Mouse (Mus musculus) spleen, adult 18-20 months (tissue): ENCODE data around the gene Tln1.
"Not testable (repeated sequence)": the region's sequence is repeated elsewhere in the genome, so short reads cannot be mapped to it uniquely, and the experiment has no call there.

Experiments
- DNase-seq, 2 experiments: peaks; one replicate each; pipeline ENCODE4 v3.0.0; 2022; ENCODE audit warnings: mixed read lengths in 2 of 2

Tln1 gene

DNA sequence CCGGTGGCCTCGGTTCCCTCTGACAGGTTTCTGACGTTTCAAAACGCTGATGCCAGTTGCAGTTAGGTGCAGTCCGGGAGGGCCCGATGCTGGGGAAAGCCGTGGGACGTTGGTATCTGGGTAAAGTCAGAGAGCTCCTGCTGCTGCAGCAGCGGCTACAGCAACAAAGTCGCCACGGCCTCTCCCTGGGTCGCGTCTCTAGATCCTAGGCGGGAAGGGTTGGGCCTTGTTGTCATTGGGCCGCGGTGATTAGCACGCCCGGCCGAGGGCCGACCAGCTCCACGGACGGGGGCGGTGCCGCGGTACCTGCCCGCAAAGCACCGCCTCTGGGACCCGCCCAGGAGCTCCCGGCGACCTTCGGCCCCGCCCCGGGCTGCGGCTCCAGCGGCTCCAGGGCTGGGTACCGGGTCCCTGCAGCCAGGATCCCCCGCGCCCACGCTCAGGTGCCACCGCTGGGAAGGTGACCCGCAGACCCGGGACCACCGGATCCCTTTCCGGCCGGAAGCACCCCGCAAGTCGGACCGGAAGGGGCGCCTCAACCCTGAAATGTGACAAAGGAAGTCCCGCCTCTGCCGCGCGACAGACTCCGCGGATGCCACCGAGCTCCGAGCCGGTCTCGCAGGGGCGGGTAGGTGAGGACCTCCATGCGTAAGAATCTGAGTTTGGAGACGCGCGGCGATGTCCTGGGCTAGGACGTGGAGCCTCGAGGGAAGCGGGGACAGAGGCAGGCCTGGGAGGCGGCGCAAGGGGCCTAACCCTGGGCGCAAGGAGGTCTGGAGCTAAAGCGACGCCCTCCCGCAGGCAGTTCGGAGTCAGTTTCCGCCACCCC is 16.1 kb upstream of the Tln1 start, which contains the start of the genes Rgp1 and Gba2:
Gene Rgp1, plus strand, starts transcription at position 340 of the 829 bp plus-strand sequence.
Gene Gba2, minus strand, starts transcription at position 498 of the 829 bp plus-strand sequence.
- peak; percentile 79 to 87 for DNase-seq

DNA sequence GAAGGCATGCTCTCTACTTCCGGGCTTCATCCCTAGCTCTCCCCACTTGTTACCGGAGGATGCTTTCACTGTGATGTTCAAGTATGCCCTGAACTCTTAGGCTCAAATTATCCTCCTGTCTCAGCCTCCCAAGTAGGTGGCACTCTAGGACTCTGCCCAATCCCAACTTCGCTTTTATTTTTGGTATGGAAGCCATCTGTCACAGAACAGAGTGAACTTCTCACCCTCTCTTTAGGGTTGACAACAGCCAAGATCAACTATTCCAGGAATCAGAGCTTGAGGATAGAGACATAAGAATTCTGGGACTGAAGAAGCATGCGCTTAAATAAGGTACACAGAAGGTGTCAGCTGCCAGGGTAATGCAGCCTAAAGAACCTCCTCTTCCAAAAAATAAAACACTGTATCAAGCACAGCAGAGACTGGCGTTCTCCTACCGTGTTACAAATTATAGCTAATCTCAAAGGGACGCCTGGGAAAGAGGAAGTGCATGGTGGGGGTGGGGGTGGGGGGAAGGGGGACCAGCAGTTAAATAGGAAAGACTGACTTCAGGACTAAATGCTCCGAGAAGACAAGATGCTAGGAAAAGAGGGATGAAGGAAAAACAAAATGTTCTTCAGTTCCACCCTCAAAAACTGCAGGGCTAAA is 14.9 kb upstream of the Tln1 start:
- no peak for DNase-seq

DNA sequence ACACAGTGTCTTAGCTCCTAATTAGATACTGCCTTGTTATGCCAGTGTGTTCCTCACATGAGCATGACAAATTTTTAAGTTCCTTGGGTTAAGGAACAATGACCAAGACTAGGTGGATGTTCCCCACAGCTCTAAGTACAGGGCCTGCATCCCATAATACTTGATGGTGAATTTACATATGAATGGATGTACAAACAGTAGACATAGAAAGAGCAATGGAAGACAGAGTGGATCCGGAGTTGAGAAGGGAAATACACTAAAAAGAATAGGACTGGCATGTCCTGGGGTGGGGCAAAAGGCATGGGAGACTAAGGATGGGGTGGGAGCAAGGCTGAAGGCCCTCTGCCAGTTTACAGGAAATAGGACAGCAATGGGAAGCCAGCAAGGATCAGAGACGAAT is 12.9 kb upstream of the Tln1 start:
- DNase-seq: no peak

DNA sequence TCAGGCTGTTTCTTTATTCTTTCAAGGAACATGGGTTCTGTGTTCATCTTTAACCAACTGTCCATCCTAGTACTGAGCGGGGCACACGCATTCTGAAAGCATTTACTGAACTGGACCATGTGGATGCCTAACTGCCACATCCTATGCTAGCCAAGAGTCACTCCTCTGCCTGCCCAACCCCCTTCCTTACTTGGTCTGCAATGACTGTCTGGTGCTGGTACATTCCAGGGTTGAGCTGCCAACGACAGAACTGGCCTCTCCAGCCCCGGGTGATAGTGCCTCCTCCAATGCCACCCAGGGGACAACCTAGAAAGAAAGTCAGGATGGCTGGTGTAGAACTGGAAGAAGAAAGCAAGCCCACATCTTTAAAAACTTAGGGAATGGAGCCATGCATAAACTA is 11.1 kb upstream of the Tln1 start:
- no peak for DNase-seq

DNA sequence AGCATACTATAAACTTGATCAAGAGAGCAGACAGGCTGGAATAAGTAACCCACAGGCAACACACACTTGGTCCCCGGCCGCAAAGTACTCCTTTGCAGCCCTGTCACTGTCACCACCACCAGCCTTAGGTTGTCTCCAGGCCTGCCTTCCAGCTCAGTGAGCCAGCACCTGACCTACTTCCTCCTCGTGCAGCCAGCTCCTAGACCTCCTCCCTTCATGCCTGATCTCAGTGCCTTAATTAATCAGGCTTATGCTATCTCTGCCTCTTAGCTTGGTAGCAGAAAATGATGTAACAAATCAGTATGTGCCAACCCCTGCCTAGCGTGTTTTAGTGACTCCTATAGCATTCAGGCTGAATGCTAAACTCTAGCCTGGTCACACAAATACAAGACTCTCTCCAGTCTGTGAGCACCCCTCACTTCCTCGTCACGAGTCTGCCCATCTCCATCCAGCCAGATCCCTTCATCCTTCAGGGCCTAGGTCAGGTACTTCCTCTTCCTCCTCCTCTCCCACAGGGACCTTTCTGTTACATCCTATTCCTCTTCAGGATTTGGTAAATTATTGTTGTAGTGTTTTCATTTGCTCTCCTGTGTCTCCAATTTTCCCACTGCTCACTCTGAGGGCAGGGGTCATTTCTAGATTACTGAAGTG is 9.0 kb upstream of the Tln1 start:
- DNase-seq: no peak

DNA sequence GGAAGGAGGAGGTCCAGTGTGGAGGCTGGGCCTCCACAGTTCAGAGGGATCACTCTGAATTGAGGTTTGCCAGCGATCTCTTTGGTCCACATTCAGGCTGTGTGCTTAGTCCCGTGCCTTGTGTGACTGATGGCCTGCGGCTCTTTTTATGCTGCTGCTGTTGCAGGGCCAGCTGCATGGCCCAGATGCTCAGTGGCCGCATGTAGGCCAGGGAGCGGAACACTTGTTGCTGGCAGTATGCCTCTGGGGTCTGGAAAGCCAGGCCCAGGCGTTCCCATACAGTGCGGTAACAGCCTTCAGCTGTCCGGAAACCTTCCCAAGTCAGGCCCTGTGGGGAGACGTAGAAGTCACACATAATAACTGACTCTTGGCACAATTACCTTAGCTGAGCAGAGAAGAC is 4.6 kb upstream of the Tln1 start:
- DNase-seq: no peak

DNA sequence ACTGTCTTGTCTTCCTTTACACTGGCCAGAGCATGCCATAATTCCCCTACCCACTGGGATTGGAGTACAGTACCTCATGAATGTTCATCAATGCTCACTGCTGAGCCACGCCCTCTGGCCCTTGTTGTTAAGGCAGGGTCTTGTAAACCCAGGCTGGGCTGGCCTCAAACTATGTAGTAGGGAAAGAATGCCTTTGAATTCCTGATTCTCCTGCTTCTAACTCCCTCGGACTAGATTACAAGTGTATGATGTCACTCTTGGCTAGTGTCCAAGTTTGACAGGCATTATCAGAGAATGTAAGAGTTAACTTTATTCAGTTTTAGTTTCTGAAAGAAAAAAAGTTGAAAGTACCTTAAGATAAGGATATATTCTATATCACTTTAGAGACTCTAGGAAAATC is 1.7 kb upstream of the Tln1 start:
- DNase-seq: no peak

DNA sequence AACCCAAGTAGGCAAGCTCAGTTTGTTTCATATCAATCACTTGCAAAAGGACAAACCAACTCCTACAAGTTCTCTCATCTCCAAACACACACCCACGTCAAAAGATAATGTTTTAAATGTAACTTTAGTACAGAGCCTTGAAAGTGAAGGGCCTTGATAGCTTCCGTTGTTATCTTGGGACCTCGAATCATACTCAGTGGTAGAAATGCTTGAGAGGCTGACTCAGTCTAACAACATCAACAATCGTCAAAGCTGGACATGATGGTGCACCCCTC is 1.0 kb upstream of the Tln1 start:
- no peak for DNase-seq

DNA sequence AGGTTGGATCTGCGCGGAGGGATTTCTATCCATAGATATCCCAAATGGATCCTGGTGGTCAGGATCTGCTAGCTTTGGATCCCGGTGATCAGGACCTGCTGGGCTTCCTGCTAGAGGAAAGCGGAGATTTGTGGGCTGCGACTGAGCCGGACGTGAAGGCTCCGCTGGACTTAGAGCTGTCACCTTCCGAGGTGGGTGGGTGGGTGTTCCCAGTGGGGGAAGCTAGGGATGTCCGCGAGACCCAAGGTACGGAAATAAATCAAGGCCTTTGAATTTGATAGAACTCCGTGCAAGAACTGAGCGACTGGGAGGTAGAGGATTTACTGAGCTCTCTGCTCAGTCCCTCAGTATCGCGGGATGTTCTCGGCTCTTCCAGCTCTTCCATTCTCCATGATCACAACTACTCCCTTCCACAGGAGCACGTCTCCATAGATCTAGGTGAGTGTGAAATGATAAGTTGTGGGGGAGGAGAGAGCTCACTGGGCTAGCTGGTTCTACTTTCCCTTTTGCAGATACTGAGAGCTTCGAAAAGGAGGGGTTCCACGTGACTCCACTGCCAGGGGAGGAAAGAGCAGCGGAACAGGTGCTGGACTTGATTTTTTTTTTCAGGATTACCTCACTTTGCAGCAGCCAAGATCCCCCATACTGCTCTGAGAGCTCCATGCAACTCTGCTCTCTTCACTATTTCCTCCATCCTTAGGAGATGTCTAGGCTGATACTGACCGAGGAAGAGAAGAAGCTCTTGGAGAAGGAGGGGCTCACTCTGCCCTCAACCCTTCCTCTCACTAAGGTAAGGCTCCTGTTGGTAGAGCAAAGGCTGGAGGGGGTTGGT is 494 bp upstream of the Tln1 start:
- DNase-seq: no peak

DNA sequence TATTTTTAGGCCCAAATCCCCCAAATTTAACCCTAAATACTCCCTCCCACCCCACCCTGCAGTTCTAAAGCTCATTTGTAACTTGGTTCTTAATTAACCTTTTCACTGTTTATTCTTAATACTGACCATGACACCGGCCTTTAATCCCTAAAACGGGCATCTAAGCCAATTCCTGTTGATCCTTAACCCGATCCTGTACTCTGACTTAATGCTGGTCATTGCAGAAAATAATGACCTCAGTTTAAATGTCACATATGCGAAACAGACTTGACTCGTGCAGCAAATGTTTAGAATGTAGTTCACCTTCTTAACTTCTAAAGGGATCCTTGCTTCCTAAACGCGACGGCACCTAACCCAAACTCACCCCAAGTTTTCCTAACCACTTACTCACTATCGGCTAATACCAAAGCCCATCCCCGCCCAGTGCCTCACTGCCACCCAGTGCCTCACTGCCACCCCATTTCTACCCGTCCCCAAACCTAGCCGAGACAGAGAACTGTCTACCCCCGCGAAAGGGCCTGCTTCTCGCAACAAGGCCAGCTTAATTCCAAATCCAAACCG is 975 bp downstream of the Tln1 start:
- no peak for DNase-seq

DNA sequence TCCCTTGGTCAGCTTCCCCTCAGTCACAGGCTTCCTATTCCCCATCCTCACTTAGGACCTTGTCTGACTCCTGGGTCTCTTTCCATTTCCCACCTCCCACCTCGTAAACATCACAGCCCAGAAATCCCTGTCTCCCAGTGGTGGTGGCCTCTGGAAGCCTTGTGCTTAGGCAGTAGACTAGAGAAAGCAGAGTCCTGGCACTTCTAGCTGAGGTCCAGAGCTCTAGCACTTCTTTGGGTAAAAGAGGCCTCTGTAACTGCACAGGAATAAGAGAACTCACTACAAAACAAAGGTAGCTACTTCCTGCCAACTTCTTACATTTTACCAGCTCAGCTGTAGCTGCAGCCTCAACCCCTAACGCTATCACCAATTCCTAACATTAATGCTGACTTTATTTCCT is 1.5 kb downstream of the Tln1 start:
- peak in 1 of 2 experiments; percentile 17 for DNase-seq

DNA sequence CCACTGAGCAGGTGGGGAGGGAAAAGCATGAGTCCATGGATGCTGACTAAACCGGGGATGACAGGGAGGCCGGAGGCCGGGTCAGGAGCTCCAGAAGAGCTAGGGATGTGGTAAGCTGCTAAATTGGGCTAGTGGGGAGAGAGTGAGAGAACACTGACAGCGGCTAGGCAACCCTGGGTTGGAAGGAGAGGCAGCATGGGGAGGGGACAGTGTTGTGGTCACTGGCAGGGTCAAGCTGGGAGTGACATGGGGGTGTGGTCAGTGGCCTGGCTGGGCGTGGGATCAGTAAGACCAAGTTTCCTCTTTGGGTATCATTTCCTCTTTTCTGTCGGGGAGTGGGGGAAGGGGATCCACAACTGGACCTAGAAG is 2.3 kb downstream of the Tln1 start:
- peak; percentile 49 to 53 for DNase-seq

DNA sequence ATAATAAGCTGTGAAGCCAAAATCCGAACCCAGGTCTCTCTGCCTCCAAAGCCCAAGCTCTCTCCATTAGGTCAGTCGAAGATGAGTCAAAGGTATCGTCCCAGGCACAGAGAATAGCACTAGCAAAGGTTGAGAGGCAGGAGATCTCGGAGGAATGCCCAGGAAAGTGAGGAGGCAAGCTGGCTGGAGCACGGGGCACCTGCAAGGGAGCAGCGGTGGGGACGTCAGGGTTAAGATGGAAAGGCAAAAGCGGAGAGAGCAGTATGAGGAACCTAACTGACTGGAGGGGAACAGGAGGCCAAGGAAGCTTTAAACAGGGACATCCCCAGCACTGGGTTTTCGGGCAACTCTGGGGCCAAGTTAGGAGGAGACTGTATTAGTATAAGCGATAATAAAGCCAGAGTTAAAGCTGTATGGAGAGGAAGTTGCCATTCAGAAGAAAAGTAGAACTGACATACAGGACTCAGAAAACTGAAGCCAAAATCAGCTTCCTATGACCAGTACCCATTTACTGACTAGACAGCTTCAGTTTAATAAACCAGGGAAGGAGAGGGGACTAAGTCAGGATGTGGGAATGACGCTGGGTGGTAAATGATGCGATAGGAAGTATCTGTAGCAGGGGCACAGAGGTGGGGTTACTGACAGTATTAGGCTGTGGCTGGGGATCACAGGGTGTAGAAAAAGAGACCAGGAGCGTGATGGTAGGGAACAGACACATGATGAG is 2.8 kb downstream of the Tln1 start:
- peak in 1 of 2 experiments; percentile 24 for DNase-seq

DNA sequence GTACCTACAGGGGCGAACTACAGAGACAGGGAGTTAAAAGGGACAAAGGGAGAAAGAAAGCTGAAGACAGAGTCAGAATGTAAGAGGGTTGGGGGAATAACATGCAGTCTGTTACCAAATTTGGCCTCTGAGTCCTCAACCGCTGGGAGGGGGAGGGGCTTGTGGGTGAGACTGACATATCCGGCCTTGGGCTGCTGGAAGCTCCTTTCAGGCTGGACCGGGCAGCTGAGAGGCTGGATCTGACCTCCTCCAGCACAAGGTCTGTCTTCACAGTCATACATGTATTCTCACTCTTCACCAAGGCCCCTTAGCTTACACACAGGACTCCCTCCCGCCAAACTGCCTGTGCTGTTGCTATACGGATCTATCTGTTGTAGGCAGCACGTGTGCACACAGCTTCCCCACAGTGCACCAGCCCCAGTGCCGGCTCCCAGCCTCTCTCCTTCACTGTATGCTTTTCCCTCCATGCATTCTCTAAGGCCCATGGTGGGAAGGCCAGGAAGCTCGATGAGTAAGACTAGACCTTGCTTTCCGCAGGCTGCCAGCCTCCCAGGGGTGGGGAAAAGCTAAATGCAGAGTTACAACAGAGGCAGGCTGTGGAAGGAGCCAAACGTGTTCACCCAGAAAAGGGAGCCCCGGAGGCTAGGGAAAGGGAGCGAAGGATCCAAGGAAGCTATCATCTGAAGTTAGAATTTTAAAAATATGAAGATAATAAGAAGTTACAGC is 3.7 kb downstream of the Tln1 start:
- DNase-seq: peak; percentile 56 to 69

DNA sequence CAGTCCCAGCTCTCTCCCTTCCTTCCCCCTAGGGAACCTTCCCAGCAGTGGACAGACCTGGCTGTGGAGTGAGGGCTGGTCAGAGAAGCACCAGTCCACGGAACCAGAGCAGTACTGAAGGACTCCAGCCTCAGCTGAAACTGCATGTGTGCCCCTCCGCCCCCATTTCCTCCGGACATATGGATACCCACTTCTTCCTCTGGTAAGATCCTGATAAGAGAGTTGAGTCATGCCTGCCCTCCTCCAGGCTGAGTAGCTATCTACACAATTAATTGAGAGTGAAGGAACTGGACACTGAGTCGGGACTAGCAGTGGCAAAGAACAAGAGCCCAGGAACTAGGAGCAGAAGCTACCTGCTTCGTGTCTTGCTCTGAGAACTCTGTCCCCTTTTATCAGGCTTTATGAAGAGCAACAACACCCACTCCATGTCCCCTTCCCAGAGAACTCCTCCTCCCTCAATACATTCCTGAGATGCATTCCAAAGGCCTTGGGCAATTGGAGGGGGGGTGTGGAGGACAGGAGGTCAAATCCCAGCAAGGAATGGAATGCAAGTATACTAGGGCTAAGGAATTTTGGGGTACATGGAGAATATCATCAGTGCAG is 4.4 kb downstream of the Tln1 start:
- DNase-seq: no peak

DNA sequence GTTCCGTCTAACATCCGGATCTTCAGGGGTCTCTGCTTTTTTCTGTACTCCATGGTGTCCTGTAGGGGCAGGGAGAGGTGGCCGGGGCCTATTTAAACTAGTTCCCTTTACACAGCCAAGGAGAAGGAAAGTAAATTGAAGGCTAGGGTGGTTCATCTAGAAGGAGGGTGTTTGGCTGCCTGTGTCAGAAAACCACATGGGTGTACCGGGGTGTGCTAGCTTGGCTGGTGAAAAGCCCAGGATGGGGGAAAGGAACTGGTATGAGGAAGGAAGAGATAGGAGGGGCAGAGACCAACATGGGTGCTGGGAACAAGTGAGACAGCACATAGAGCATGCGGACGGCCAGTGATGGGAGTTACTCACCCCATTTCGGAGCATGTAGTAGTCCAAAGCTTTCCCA is 6.6 kb downstream of the Tln1 start:
- DNase-seq: no peak

DNA sequence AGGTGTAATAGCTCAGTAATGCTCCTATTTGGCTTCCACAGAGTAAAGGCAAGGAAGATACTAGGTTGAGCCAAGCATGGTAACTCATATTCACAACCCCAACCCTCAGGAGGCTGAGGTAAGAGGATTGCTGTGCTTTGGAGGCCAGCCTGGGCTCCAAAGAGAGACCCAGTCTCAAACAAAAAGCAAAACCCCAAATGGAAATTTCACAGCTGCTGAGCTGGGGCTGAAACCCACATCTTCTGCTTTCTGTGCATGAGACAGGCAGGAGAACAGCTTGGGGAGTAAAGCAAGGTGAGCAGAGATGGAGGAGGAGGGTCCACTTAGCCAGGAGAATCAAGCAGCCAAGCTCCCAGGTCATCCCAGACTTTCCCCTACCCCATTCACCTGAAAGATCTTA is 8.6 kb downstream of the Tln1 start:
- no peak for DNase-seq

DNA sequence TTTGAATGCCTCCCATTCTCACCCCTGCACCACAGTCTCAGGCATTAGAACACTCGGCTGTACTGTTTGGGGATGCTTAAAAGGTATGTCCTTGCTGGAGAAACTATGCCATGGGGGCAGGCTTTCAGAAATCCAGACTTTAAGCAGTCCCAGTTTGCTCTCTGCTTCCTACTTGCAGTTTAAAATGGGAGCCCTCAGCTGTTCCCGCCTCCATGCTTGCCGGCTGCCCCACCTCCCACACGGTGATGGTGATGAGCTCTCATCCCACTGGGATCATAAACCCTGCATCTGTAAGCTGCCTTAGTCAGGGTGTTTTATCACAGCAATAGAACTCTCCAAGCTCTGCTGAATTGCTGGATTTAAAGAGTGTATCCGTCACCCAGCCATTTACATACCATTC is 10.1 kb downstream of the Tln1 start:
- DNase-seq: no peak

DNA sequence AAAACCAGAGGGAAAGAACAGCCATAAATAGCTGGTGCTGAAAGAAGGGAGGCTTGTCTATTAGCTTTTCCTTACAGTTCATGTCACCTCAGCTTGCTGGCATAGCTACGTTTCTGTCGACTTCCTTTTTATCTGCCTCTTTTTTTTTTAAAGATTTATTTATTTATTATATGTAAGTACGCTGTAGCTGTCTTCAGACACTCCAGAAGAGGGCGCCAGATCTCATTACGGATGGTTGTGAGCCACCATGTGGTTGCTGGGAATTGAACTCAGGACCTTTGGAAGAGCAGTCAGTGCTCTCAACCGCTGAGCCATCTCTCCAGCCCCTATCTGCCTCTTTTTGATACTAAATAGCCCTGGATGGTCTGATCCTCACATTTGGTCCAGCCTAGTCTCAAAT is 10.6 kb downstream of the Tln1 start:
- DNase-seq: not testable (repeated sequence)

DNA sequence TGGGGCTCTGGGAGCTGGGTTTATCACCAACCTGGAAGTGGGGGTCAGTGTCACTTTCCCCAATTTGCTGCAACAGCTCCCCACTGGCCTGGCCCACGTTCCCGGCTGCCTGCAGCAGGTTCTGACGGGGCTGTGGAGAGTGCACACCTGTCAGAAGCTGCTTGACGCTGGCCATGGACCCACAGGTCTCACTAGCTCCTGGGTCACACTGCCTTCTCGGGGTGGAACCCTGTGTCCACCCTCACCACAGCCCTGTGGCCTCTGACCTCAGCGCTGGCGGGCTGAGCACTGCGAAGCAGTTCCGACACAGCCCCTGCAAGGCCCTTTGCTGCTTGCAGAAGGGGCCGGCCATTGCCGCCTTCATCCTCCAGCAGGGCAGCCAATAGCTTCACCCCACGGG is 13.4 kb downstream of the Tln1 start:
- no peak for DNase-seq

DNA sequence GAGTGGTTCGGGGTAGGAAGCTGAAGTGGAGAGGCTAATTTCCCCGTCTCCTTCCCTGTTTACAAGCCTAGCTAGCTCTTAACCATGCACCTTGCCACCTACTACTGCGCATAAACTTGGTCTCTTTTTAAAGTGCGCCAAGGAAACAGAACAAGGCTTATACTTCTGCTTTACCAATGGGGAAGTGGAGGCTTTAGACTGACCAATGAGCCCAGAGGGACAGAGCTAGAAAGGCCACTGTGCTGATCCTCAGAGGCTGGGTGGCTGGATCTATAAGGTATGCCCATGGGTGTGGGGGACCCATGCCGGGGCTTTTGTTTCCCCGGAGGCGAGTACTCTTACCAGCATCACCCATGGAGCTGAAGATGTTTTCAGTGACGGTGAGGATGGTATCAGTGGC is 15.3 kb downstream of the Tln1 start:
- no peak for DNase-seq
